Mouse (Mus musculus): ENCODE results near the gene Gstp2.

GRCm38 (mm10) chr19:4072706-4073424 is 27.0 kb upstream of the Gstp2 start:
- TF ChIP-seq CTCF (IDR thresholded peaks at IDR 0.05; ENCODE audit: low read depth, low read length) (no peak), POLR2AphosphoS5 (IDR thresholded peaks at IDR 0.05; ENCODE audit: insufficient replicate concordance, low read depth, low read length) (no peak), TAL1 (conservative IDR thresholded peaks at IDR 0.05; ENCODE audit: low read depth, low read length) (no peak), GATA1 (IDR thresholded peaks at IDR 0.05; ENCODE audit: borderline replicate concordance, low read length) (no peak)

Measured in G1E (cell line).